Mouse (Mus musculus): ENCODE data around the gene Grn.

DNA sequence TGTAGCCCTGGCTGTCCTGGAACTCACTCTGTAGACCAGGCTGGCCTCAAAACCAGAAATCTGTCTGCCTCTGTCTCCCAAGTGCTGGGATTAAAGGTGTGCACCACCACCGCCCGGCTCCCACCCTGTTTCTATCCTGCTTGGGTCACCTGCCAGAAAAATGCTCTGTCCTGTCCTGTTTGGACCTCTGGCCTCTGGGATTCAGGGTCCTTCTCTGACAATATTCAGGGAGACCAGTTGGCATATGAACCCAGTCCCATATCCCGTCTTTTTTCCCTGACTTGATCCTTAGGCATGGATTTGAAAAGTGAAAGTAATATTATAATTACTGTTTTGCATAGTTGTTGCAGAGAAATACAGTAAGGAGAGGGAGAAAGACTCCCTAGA, 1.6 kb downstream of the Grn start:
- no peak for TF ChIP-seq CTCF (IDR thresholded peaks at IDR 0.05)
- TF ChIP-seq EP300 (IDR thresholded peaks at IDR 0.05) = no peak
